Mouse (Mus musculus) retina, embryonic 14.5 days (tissue): ENCODE measurements at regions not wholly inside any gene's neighbourhood (a gene's known extent, or its start where the extent isn't known, plus 50 kb on each side); places are given as distances from the start of the nearest gene placed in this dataset.
A peak's percentile ranks its signal among the peaks of the same experiment; 100 is the strongest.

Experiments used
- DNase-seq: peaks from one replicate; pipeline ENCODE4 v3.0.0-alpha.2; 2015; ENCODE audit warnings: low spot score

GRCm38 (mm10) chr10:21446641-21447040, 69.5 kb downstream of the Aldh8a1 start:
- no peak for DNase-seq

- DNase-seq, result no peak
Measured at GRCm38 (mm10) chr10:21448132-21448531, 71.0 kb downstream of the Aldh8a1 start.

- no peak for DNase-seq
Measured at GRCm38 (mm10) chr10:21448942-21449341, 71.9 kb downstream of the Aldh8a1 start.

GRCm38 (mm10) chr10:21452611-21453010, 75.5 kb downstream of the Aldh8a1 start:
- DNase-seq, result no peak

- DNase-seq, result no peak
Measured at GRCm38 (mm10) chr10:21453527-21453926, 76.4 kb downstream of the Aldh8a1 start.

- DNase-seq, result no peak
Measured at GRCm38 (mm10) chr10:21454153-21454552, 77.1 kb downstream of the Aldh8a1 start.

GRCm38 (mm10) chr10:21454757-21455156, 77.7 kb downstream of the Aldh8a1 start:
- DNase-seq, result no peak

- DNase-seq, result peak; percentile 49
Measured at GRCm38 (mm10) chr10:21455863-21456262, 78.8 kb downstream of the Aldh8a1 start.

GRCm38 (mm10) chr10:21456359-21456758, 79.3 kb downstream of the Aldh8a1 start:
- DNase-seq, result no peak

GRCm38 (mm10) chr10:21456991-21457390, 79.9 kb downstream of the Aldh8a1 start:
- no peak for DNase-seq

- DNase-seq, result no peak
Measured at GRCm38 (mm10) chr10:21458608-21459007, 81.5 kb downstream of the Aldh8a1 start.

GRCm38 (mm10) chr10:21460062-21460461, 83.0 kb downstream of the Aldh8a1 start:
- no peak for DNase-seq

GRCm38 (mm10) chr10:21462915-21463314, 85.8 kb downstream of the Aldh8a1 start:
- no peak for DNase-seq

- peak; percentile 98 for DNase-seq
Measured at GRCm38 (mm10) chr10:21465362-21465761, 88.3 kb downstream of the Aldh8a1 start.

- no peak for DNase-seq
Measured at GRCm38 (mm10) chr10:21465806-21466377, 88.8 kb downstream of the Aldh8a1 start.

GRCm38 (mm10) chr10:21467425-21468085, 90.5 kb downstream of the Aldh8a1 start:
- peak; percentile 60 for DNase-seq

GRCm38 (mm10) chr10:21468421-21468820, 91.3 kb downstream of the Aldh8a1 start:
- DNase-seq, result no peak

- DNase-seq, result no peak
Measured at GRCm38 (mm10) chr10:21469961-21470360, 92.9 kb downstream of the Aldh8a1 start.

GRCm38 (mm10) chr10:21470589-21470988, 93.5 kb downstream of the Aldh8a1 start:
- DNase-seq, result no peak

GRCm38 (mm10) chr10:21474242-21474641, 97.2 kb downstream of the Aldh8a1 start:
- no peak for DNase-seq

- DNase-seq, result no peak
Measured at GRCm38 (mm10) chr10:21478004-21478403, 100.9 kb downstream of the Aldh8a1 start.

GRCm38 (mm10) chr10:21479403-21479802, 102.3 kb downstream of the Aldh8a1 start:
- no peak for DNase-seq

- no peak for DNase-seq
Measured at GRCm38 (mm10) chr10:21481255-21481654, 104.2 kb downstream of the Aldh8a1 start.

GRCm38 (mm10) chr10:21482055-21482454, 105.0 kb downstream of the Aldh8a1 start:
- no peak for DNase-seq
